Mouse (Mus musculus) CH12.LX (cell line): ENCODE results near the gene Rxylt1. TPM values are rescaled to one million over a fixed set of nuclear protein-coding genes. Genes with fewer than 3 reads are reported as not detected.

ENCODE experiments used
- DNase-seq: peaks from one replicate; pipeline ENCODE4 v3.0.0-alpha.2; 2013; ENCODE audit errors: extremely low read depth
- H3K27ac ChIP-seq: 2 replicates; pipeline ENCODE4 v1.5.1; 2012; ENCODE audit warnings: low read depth, mild to moderate bottlenecking, control low read depth, moderate library complexity; ENCODE audit not compliant: insufficient read depth
- H3K27me3 ChIP-seq: replicated peaks from 2 replicates; pipeline ENCODE3; 2012; ENCODE audit warnings: inconsistent platforms
- H3K36me3 ChIP-seq, 2 experiments: replicated peaks in 1 of 2; 2 replicates each; pipeline versions ENCODE3 to v1.6.1; 2012; ENCODE audit warnings: inconsistent platforms in 1 of 2, low read length in 1 of 2, mild to moderate bottlenecking in 1 of 2, mixed read lengths in 1 of 2, moderate library complexity in 1 of 2; ENCODE audit not compliant: control insufficient read depth in 1 of 2, insufficient read depth in 1 of 2
- H3K4me1 ChIP-seq, 2 experiments: 2 replicates each; pipeline ENCODE4 v1.6.1; 2012; ENCODE audit warnings: inconsistent platforms in 1 of 2, moderate library complexity in 1 of 2; ENCODE audit not compliant: insufficient read depth in 2 of 2, control insufficient read depth in 1 of 2
- H3K4me2 ChIP-seq: 2 replicates; pipeline ENCODE4 v1.6.1; 2012; ENCODE audit warnings: low read depth, mild to moderate bottlenecking, control low read depth; ENCODE audit not compliant: poor library complexity, insufficient read depth, severe bottlenecking
- H3K4me3 ChIP-seq, 3 experiments: fragments of 150-350 bp in 1 of 3; sonication (generic) in 1 of 3; replicated peaks in 1 of 3; 2 replicates each; pipeline versions ENCODE3 to v1.5.1; 2011 to 2012; ENCODE audit warnings: low read depth in 2 of 3, low read length in 2 of 3, mild to moderate bottlenecking in 2 of 3, moderate library complexity in 2 of 3, control low read depth in 1 of 3, improper control_type of control experiment in 1 of 3, inconsistent platforms in 1 of 3, mixed read lengths in 1 of 3; ENCODE audit not compliant: poor library complexity in 1 of 3
- H3K79me2 ChIP-seq: replicated peaks from 2 replicates; pipeline ENCODE4 v1.6.1; 2012; ENCODE audit warnings: mild to moderate bottlenecking, moderate library complexity; ENCODE audit not compliant: control insufficient read depth, poor library complexity, insufficient read depth, severe bottlenecking; ENCODE audit errors: extremely low read depth
- H3K9ac ChIP-seq: 2 replicates; pipeline ENCODE4 v1.6.1; 2012; ENCODE audit warnings: low read depth, mild to moderate bottlenecking, control low read depth, moderate library complexity; ENCODE audit not compliant: insufficient read depth
- H3K9me3 ChIP-seq: replicated peaks from 2 replicates; pipeline ENCODE3; 2012; ENCODE audit warnings: low read length, inconsistent platforms, mixed read lengths
- CHD1 ChIP-seq: IDR thresholded peaks from 2 replicates; pipeline ENCODE4 v1.6.1; 2012; ENCODE audit warnings: low read depth, low read length, improper control_type of control experiment, inconsistent platforms
- E2F4 ChIP-seq: IDR thresholded peaks from 2 replicates; pipeline ENCODE4 v1.6.1; 2011; ENCODE audit warnings: low read depth, low read length, improper control_type of control experiment; ENCODE audit not compliant: insufficient replicate concordance
- ELF1 ChIP-seq: IDR thresholded peaks from 2 replicates; pipeline ENCODE4 v1.6.1; 2014; ENCODE audit warnings: low read depth, mild to moderate bottlenecking, inconsistent platforms, low read length, improper control_type of control experiment
- ETS1 ChIP-seq: conservative IDR thresholded peaks from 2 replicates; pipeline ENCODE4 v1.6.1; 2012; ENCODE audit warnings: low read depth, mild to moderate bottlenecking, inconsistent platforms, low read length, improper control_type of control experiment, moderate library complexity
- JUN ChIP-seq: IDR thresholded peaks from 2 replicates; pipeline ENCODE4 v1.6.1; 2011; ENCODE audit warnings: low read depth, mild to moderate bottlenecking, low read length, improper control_type of control experiment, moderate library complexity; ENCODE audit not compliant: insufficient read depth
- JUND ChIP-seq: conservative IDR thresholded peaks from 2 replicates; pipeline ENCODE4 v1.6.1; 2011; ENCODE audit warnings: low read depth, low read length, improper control_type of control experiment
- KAT2A ChIP-seq: IDR thresholded peaks from 2 replicates; pipeline ENCODE4 v1.6.1; 2012; ENCODE audit warnings: low read length, improper control_type of control experiment, inconsistent platforms; ENCODE audit not compliant: insufficient replicate concordance
- MAFK ChIP-seq: IDR thresholded peaks from 2 replicates; pipeline ENCODE4 v1.6.1; 2011; ENCODE audit warnings: low read length, improper control_type of control experiment; ENCODE audit not compliant: insufficient replicate concordance
- MAX ChIP-seq: IDR thresholded peaks from 2 replicates; pipeline ENCODE4 v1.6.1; 2011; ENCODE audit warnings: low read length, improper control_type of control experiment
- MAZ ChIP-seq: IDR thresholded peaks from 2 replicates; pipeline ENCODE4 v1.6.1; 2012; ENCODE audit warnings: low read depth, mild to moderate bottlenecking, inconsistent platforms, low read length, improper control_type of control experiment, moderate library complexity
- MEF2A ChIP-seq: IDR thresholded peaks from 2 replicates; pipeline ENCODE4 v1.6.1; 2014; ENCODE audit warnings: low read depth, mild to moderate bottlenecking, inconsistent platforms, low read length, improper control_type of control experiment, borderline replicate concordance
- MYC ChIP-seq: IDR thresholded peaks from 2 replicates; pipeline ENCODE4 v1.6.1; 2011; ENCODE audit warnings: low read depth, mild to moderate bottlenecking, improper control_type of control experiment, low read length
- NRF1 ChIP-seq: IDR thresholded peaks from 2 replicates; pipeline ENCODE4 v1.6.1; 2014; ENCODE audit warnings: low read depth, mild to moderate bottlenecking, inconsistent platforms, low read length, improper control_type of control experiment, moderate library complexity
- POLR2A ChIP-seq: IDR thresholded peaks from 2 replicates; pipeline ENCODE4 v1.6.1; 2011; ENCODE audit warnings: low read depth, mild to moderate bottlenecking, improper control_type of control experiment, low read length
- SIN3A ChIP-seq: IDR thresholded peaks from 2 replicates; pipeline ENCODE4 v1.6.1; 2012; ENCODE audit warnings: low read length, improper control_type of control experiment, inconsistent platforms
- SMC3 ChIP-seq: IDR thresholded peaks from 2 replicates; pipeline ENCODE4 v1.6.1; 2011; ENCODE audit warnings: low read depth, low read length, improper control_type of control experiment
- TCF12 ChIP-seq: IDR thresholded peaks from 2 replicates; pipeline ENCODE4 v1.6.1; 2014; ENCODE audit warnings: low read depth, mild to moderate bottlenecking, inconsistent platforms, low read length, improper control_type of control experiment
- USF2 ChIP-seq: conservative IDR thresholded peaks from 2 replicates; pipeline ENCODE4 v1.6.1; 2011; ENCODE audit warnings: low read depth, low read length, improper control_type of control experiment
- ZC3H11A ChIP-seq: IDR thresholded peaks from 2 replicates; pipeline ENCODE4 v1.6.1; 2012; ENCODE audit warnings: low read depth, mild to moderate bottlenecking, inconsistent platforms, low read length, improper control_type of control experiment
- ZMIZ1 ChIP-seq: IDR thresholded peaks from 2 replicates; pipeline ENCODE4 v1.6.1; 2012; ENCODE audit warnings: low read depth, mild to moderate bottlenecking, inconsistent platforms, low read length, improper control_type of control experiment
- dilution Hi-C: fragments of 300-500 bp; cut with MboI; formaldehyde crosslinking; loops from 2 replicates; pipeline ENCODE4 v1.14.3; 2020; ENCODE audit warnings: low sequenced_read_pairs; ENCODE audit not compliant: extremely low pct_unique_long_range_greater_than_20kb, extremely low pct_ligation_motif_present
- in situ Hi-C: fragments of 300-500 bp; cut with MboI; formaldehyde crosslinking; loops from 3 replicates; pipeline ENCODE4 v1.14.3; 2019; ENCODE audit warnings: low sequenced_read_pairs, low pct_ligation_motif_present, low pct_unique_long_range_greater_than_20kb, mixed read lengths
- polyA plus RNA-seq: library from polyadenylated mRNA; unstranded; fragments of >175 nt; gene quantifications from 2 replicates; pipeline ENCODE4 v1.2.1, GENCODE M21; 2012; ENCODE audit warnings: low read depth; ENCODE audit not compliant: insufficient read length
- total RNA-seq, 2 experiments: library from RNA; depleted of rRNA; stranded (reverse); fragments of 300-350 nt in 1 of 2; fragments of >200 nt in 1 of 2; gene quantifications; 2 replicates each; pipeline ENCODE4 v1.2.3; 2012 to 2014

The Rxylt1 gene
- total and polyA plus RNA-seq, 3 experiments: 19.5 to 78.0 (median 57.4) TPM

DNA sequence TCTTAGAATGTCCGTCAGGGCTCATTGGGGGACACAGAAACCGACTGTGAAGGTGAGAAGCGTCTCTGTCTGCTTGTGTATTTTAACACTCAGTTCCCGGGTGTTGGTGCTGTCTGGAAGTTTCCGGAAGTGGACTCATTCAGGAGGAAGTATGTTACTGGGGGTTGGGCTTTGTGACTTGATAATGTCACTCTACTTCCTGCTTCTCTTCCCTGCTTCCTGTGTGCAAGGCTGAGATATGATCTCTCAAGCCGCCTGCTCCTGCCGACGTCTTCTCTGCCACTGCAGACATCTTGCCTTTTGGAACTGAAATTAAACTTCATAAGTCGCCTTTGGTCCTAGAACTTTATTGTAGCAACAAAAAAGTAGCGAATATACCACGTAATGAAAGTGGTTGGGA lies 19.5 kb upstream of the Rxylt1 start:
- H3K4me2 ChIP-seq: no peak overlapping the region
- H3K27ac ChIP-seq: no peak overlapping the region
- DNase-seq: no peak
- H3K4me1 ChIP-seq: no peaks in the 10 kb centered on the region
- no peaks in the 10 kb centered on the region for H3K36me3 ChIP-seq
- H3K79me2 ChIP-seq: no peaks in the 10 kb centered on the region
- no peaks in the 10 kb centered on the region for H3K27me3 ChIP-seq
- dilution Hi-C loops: no loop called here
- H3K9me3 ChIP-seq: no peaks in the 10 kb centered on the region
- TF ChIP-seq MEF2A: no peak
- no peak for TF ChIP-seq ELF1
- no peak for TF ChIP-seq ZC3H11A
- TF ChIP-seq MAFK: no peak
- TF ChIP-seq MAX: no peak
- no peak for TF ChIP-seq TCF12
- TF ChIP-seq SIN3A: no peak
- no peak for TF ChIP-seq MYC
- no peak for TF ChIP-seq ZMIZ1
- no peak for TF ChIP-seq MAZ
- TF ChIP-seq NRF1: no peak
- TF ChIP-seq KAT2A: no peak
- TF ChIP-seq USF2: no peak
- no peak for TF ChIP-seq SMC3
- TF ChIP-seq ETS1: no peak
- no peak for TF ChIP-seq E2F4
- TF ChIP-seq POLR2A: no peak
- TF ChIP-seq JUN: no peak
- no peak for TF ChIP-seq CHD1
- H3K9ac ChIP-seq: no peak overlapping the region
- H3K4me3 ChIP-seq: no peak overlapping the region
- in situ Hi-C loops: no loop called here

DNA sequence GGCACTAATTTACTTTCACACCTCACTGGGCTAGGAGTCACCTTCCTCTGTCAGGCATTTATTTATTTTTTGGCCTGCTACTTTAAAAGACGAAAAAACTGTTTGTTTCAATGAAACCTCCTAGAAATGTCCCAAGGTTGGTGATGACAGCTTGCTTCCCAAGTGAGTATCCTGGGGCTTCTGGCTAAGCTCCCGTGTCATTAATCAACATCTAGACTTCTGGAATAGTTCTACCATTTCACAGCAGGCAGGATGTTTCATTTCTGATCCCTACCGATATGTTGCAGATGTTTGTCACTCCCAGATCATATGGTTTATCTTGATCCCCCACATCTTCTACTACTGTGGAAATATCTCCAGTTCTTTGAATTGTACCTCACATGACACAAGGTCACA lies 9.5 kb upstream of the Rxylt1 start:
- Histone ChIP-seq H3K36me3 (no peaks in the 10 kb centered on the region), H3K4me1 (no peaks in the 10 kb centered on the region)

More for the DNA sequence above, 9.5 kb upstream of the Rxylt1 start:
- no peaks in the 10 kb centered on the region for H3K27me3 ChIP-seq
- TF ChIP-seq JUND: no peak
- H3K27ac ChIP-seq: no peak overlapping the region
- no peak overlapping the region for H3K4me2 ChIP-seq
- no peak overlapping the region for H3K9ac ChIP-seq
- no peaks in the 10 kb centered on the region for H3K79me2 ChIP-seq
- in situ Hi-C loops (loop anchor here (5.0 kb wide), 1 partner anchor 421 kb away; no protein-coding TSS in a partner anchor), dilution Hi-C loops (no loop called here)
- H3K4me3 ChIP-seq: no peak overlapping the region
- no peak for DNase-seq
- H3K9me3 ChIP-seq: no peaks in the 10 kb centered on the region
